Mouse (Mus musculus): Measurements from ENCODE around the gene Rtp4.

- no peak for TF ChIP-seq GATA1 (IDR thresholded peaks at IDR 0.05; ENCODE audit: borderline replicate concordance, low read length)
- TF ChIP-seq FLI1 (IDR thresholded peaks at IDR 0.05; ENCODE audit: low read length), result no peak
Measured at GRCm38 (mm10) chr16:23504320-23504744, 15.8 kb upstream of the Rtp4 start.

All from megakaryocyte, embryonic 14.5 days (primary cell).